Mouse (Mus musculus) stomach, postnatal 0 days (tissue): ENCODE measurements around the gene Cdc20b. TPM values are rescaled to one million over a fixed set of nuclear protein-coding genes. Genes with fewer than 3 reads are reported as not detected.

Experiments used
- ATAC-seq: fragments of 200-750 bp; cut with Nextera tagmentation; 2 replicates; pipeline ENCODE4 v1.8.0; 2017; ENCODE audit not compliant: low FRiP score, low TSS enrichment
- DNase-seq: peaks from one replicate; pipeline ENCODE4 v3.0.0-alpha.2; 2016; ENCODE audit warnings: low spot score
- H3K27ac ChIP-seq: fragments of 300-500 bp; sonication (generic); replicated peaks from 2 replicates; pipeline ENCODE4 v1.5.1; 2014; ENCODE audit warnings: mild to moderate bottlenecking, control low read depth
- H3K27me3 ChIP-seq: fragments of 300-500 bp; sonication (generic); 2 replicates; pipeline ENCODE4 v1.6.1; 2014; ENCODE audit warnings: low read length; ENCODE audit not compliant: control insufficient read depth, insufficient read depth
- H3K36me3 ChIP-seq: fragments of 300-500 bp; sonication (generic); 2 replicates; pipeline ENCODE4 v1.6.1; 2014; ENCODE audit warnings: low read length, mixed read lengths; ENCODE audit not compliant: control insufficient read depth, insufficient read depth
- H3K4me1 ChIP-seq: fragments of 300-500 bp; sonication (generic); replicated peaks from 2 replicates; pipeline ENCODE4 v1.6.1; 2014; ENCODE audit warnings: antibody characterized with exemption; ENCODE audit not compliant: control insufficient read depth, insufficient read depth
- H3K4me2 ChIP-seq: fragments of 300-500 bp; sonication (generic); replicated peaks from 2 replicates; pipeline ENCODE4 v1.6.1; 2014; ENCODE audit warnings: low read depth, mild to moderate bottlenecking, control low read depth, moderate library complexity
- H3K4me3 ChIP-seq: fragments of 300-500 bp; sonication (generic); 2 replicates; pipeline ENCODE4 v1.5.1; 2014; ENCODE audit warnings: low read depth, low read length, control low read depth
- H3K9ac ChIP-seq: fragments of 300-500 bp; sonication (generic); 2 replicates; pipeline ENCODE4 v1.6.1; 2014; ENCODE audit warnings: mild to moderate bottlenecking, low read length, control low read depth, mixed read lengths
- H3K9me3 ChIP-seq: fragments of 300-500 bp; sonication (generic); 2 replicates; pipeline ENCODE4 v1.6.1; 2016; ENCODE audit warnings: low read length; ENCODE audit not compliant: control insufficient read depth
- CTCF ChIP-seq: IDR thresholded peaks from 2 replicates; pipeline ENCODE4 v1.5.1; 2016; ENCODE audit warnings: antibody characterized with exemption, low read depth, mild to moderate bottlenecking, moderate library complexity
- EP300 ChIP-seq: optimal IDR thresholded peaks from 2 replicates; pipeline ENCODE3; 2016; ENCODE audit warnings: antibody characterized with exemption
- WGBS: fragments of 180-500 bp; shearing (Covaris S2); extraction: QIAGEN DNeasy Blood & Tissue Kit; methylation state at CpG from one replicate; pipeline ENCODE4 v1.1.7; 2014; 5-methylcytosine and 5-hydroxymethylcytosine counted together
- microRNA counts: library from miRNA; unstranded; fragments of <30 nt; microRNA quantifications from one replicate; lab custom pipeline; 2015
- microRNA-seq: library from miRNA; unstranded; fragments of <30 nt; microRNA quantifications from one replicate; pipeline ENCODE4, GENCODE M21; 2016
- polyA plus RNA-seq: library from polyadenylated mRNA; unstranded; fragments of >200 nt; fragmentation: Nextera tagmentation; extraction: Ambion mirVana; gene quantifications from 2 replicates; pipeline ENCODE4 v1.2.1, GENCODE M21; 2015

Gene Cdc20b
- polyA plus RNA-seq, 1 experiment from 2014 or later: not detected

- Histone ChIP-seq H3K9me3 (no peaks in the 10 kb centered on the region), H3K9ac (no peak overlapping the region), H3K27ac (no peak overlapping the region), H3K4me2 (no peak overlapping the region), H3K4me1 (no peaks in the 10 kb centered on the region), H3K4me3 (no peak overlapping the region), H3K36me3 (no peaks in the 10 kb centered on the region), H3K27me3 (no peaks in the 10 kb centered on the region)
- no peak for ATAC-seq
- 86% methylated on average over 17 of the region's 17 CpGs for WGBS
- TF ChIP-seq EP300: no peak
- no peak for DNase-seq
Observed at GRCm38 (mm10) chr13:113120324-113121237, 85.7 kb downstream of the Cdc20b start.

GRCm38 (mm10) chr13:113121326-113121725 is 86.4 kb downstream of the Cdc20b start:
- DNase-seq: no peak
- WGBS: 89% methylated on average over 14 of the region's 14 CpGs
- H3K9me3 ChIP-seq: no peaks in the 10 kb centered on the region

GRCm38 (mm10) chr13:113129974-113130373 is 95.1 kb downstream of the Cdc20b start:
- H3K4me3 ChIP-seq: no peak overlapping the region
- H3K27me3 ChIP-seq: no peaks in the 10 kb centered on the region
- no peaks in the 10 kb centered on the region for H3K4me1 ChIP-seq
- H3K36me3 ChIP-seq: no peaks in the 10 kb centered on the region
- no peaks in the 10 kb centered on the region for H3K9me3 ChIP-seq
- no peak overlapping the region for H3K9ac ChIP-seq
- H3K27ac ChIP-seq: no peak overlapping the region
- 76% methylated on average over 1 of the region's 1 CpGs for WGBS
- no peak overlapping the region for H3K4me2 ChIP-seq
- DNase-seq: no peak
- ATAC-seq: no peak
- TF ChIP-seq CTCF (no peak), EP300 (no peak)

More at GRCm38 (mm10) chr13:113121326-113121725, 86.4 kb downstream of the Cdc20b start:
- TF ChIP-seq CTCF: no peak
- TF ChIP-seq EP300: no peak
- no peak overlapping the region for H3K4me2 ChIP-seq
- H3K9ac ChIP-seq: no peak overlapping the region
- H3K27ac ChIP-seq: no peak overlapping the region
- no peaks in the 10 kb centered on the region for H3K27me3 ChIP-seq
- H3K36me3 ChIP-seq: no peaks in the 10 kb centered on the region
- ATAC-seq: no peak
- no peaks in the 10 kb centered on the region for H3K4me1 ChIP-seq
- no peak overlapping the region for H3K4me3 ChIP-seq

- Histone ChIP-seq H3K4me2 (no peak overlapping the region), H3K9ac (no peak overlapping the region), H3K4me3 (no peak overlapping the region), H3K27me3 (no peaks in the 10 kb centered on the region), H3K27ac (no peak overlapping the region), H3K4me1 (no peaks in the 10 kb centered on the region), H3K36me3 (no peaks in the 10 kb centered on the region), H3K9me3 (no peaks in the 10 kb centered on the region)
- DNase-seq (no peak), ATAC-seq (no peak)
- TF ChIP-seq EP300 (no peak), CTCF (peak; percentile 21; the same call in 1 of the 2 replicates)
- WGBS: 86% methylated on average over 1 of the region's 1 CpGs
Observed at GRCm38 (mm10) chr13:113139597-113139996, 104.7 kb downstream of the Cdc20b start.

MicroRNAs within 50 kb of the gene (microRNA counts, 519-probe panel; counts per million panel counts)
- microRNA mmu-miR-449a (lab: Ali Mortazavi, UCI) (not detected), microRNA mmu-miR-449b (lab: Ali Mortazavi, UCI) (not detected), microRNA mmu-miR-449c (lab: Ali Mortazavi, UCI) (not detected)

Small RNAs within 50 kb of the gene (microRNA-seq; reads per million reads assigned to microRNA genes)
- 207 reads per million, percentile 53 among the genes with 10 or more reads in this experiment for gene Mir449a
- gene Mir449b: not detected
- not detected for gene Mir449c

Other genes starting within 250 kb of the Cdc20b start
- 126 and 137 TPM in 2 replicates for gene Plpp1, start 234.3 kb upstream of the Cdc20b start, polyA plus RNA-seq
- 21.5 and 21.7 TPM in 2 replicates for gene Mtrex, start 107.7 kb upstream of the Cdc20b start, polyA plus RNA-seq
- gene Dhx29, start 107.7 kb upstream of the Cdc20b start, polyA plus RNA-seq: 11.3 and 13.0 TPM in 2 replicates
- 0.21 and 0.41 TPM in 2 replicates for gene Ccno, start 47.3 kb upstream of the Cdc20b start, polyA plus RNA-seq
- 0.11 and 0.17 TPM in 2 replicates for gene Mcidas, start 41.3 kb upstream of the Cdc20b start, polyA plus RNA-seq
- 96.8 and 104 TPM in 2 replicates for gene Gpx8, start 11.3 kb downstream of the Cdc20b start, polyA plus RNA-seq
- gene Gzma, start 65.9 kb downstream of the Cdc20b start, polyA plus RNA-seq: 0.33 and 0.71 TPM in 2 replicates
- gene Esm1, start 174.5 kb downstream of the Cdc20b start, polyA plus RNA-seq: 0.46 and 0.75 TPM in 2 replicates
- gene Gzmk, start 190.8 kb downstream of the Cdc20b start, polyA plus RNA-seq: not detected in 2 replicates